Mouse (Mus musculus) left cerebral cortex, postnatal 36 days (tissue): ENCODE measurements around the gene Ehd4. TPM values are rescaled to one million over a fixed set of nuclear protein-coding genes. Genes with fewer than 3 reads are reported as not detected.

ENCODE experiments used
- DNase-seq, 2 experiments: peaks; one replicate each; pipeline ENCODE4 v3.0.0; 2021 to 2022; ENCODE audit warnings: low spot score in 2 of 2, mixed read lengths in 1 of 2
- intact Hi-C: fragments of 180-260 bp; cut with DNase I; formaldehyde crosslinking; loops from one replicate; pipeline ENCODE4 v1.15.1; 2025
- total RNA-seq, 2 experiments: library from RNA; stranded (reverse); gene quantifications; 2 replicates each; pipeline ENCODE4 v1.2.3; 2021

Gene Ehd4
- 10 to 100 TPM; 11.3 to 12.9 TPM for total RNA-seq

- peak; percentile 97 to 98 for DNase-seq
- intact Hi-C loops: no loop called here
Observed at GRCm38 (mm10) chr2:120154361-120154894, at the start of gene Ehd4. Ehd4 (minus strand) TSS chr2:120154606.

- no peak for DNase-seq
- intact Hi-C loops: no loop called here
Observed at GRCm38 (mm10) chr2:120203742-120204141, 49.3 kb upstream of the Ehd4 start.

- DNase-seq: no peak
- intact Hi-C loops: no loop called here
Observed at GRCm38 (mm10) chr2:120200077-120200476, 45.7 kb upstream of the Ehd4 start.

- DNase-seq: no peak
- intact Hi-C loops: no loop called here
Observed at GRCm38 (mm10) chr2:120188174-120188573, 33.8 kb upstream of the Ehd4 start.

- DNase-seq: no peak
- intact Hi-C loops: no loop called here
Observed at GRCm38 (mm10) chr2:120187583-120187982, 33.2 kb upstream of the Ehd4 start.

GRCm38 (mm10) chr2:120185527-120186276 lies 31.3 kb upstream of the Ehd4 start:
- intact Hi-C loops: no loop called here
- no peak for DNase-seq

GRCm38 (mm10) chr2:120178936-120179335 lies 24.5 kb upstream of the Ehd4 start:
- intact Hi-C loops: no loop called here
- no peak for DNase-seq

GRCm38 (mm10) chr2:120173718-120174117 lies 19.3 kb upstream of the Ehd4 start:
- intact Hi-C loops: loop anchor here (5.0 kb wide), 1 partner anchor 104 kb away; no protein-coding TSS in a partner anchor
- DNase-seq: peak; percentile 33 to 35

- intact Hi-C loops: loop anchor here (2.0 to 5.0 kb wide), 2 partner anchors 87 to 106 kb away; no protein-coding TSS in a partner anchor
- no peak for DNase-seq
Observed at GRCm38 (mm10) chr2:120171362-120171761, 17.0 kb upstream of the Ehd4 start.

- DNase-seq: no peak
- intact Hi-C loops: loop anchor here (2.0 to 5.0 kb wide), 2 partner anchors 86 to 107 kb away; no protein-coding TSS in a partner anchor
Observed at GRCm38 (mm10) chr2:120170726-120171125, 16.3 kb upstream of the Ehd4 start.

GRCm38 (mm10) chr2:120169382-120169781 lies 15.0 kb upstream of the Ehd4 start:
- no peak for DNase-seq
- intact Hi-C loops: loop anchor here (10.0 kb wide), 1 partner anchor 195 kb away; the partner anchor contains the start of gene Mapkbp1

GRCm38 (mm10) chr2:120167763-120168162 lies 13.4 kb upstream of the Ehd4 start:
- intact Hi-C loops: loop anchor here (10.0 kb wide), 1 partner anchor 193 kb away; the partner anchor contains the start of gene Mapkbp1
- no peak for DNase-seq

GRCm38 (mm10) chr2:120165474-120165873 lies 11.1 kb upstream of the Ehd4 start:
- DNase-seq: no peak
- intact Hi-C loops: loop anchor here (10.0 kb wide), 1 partner anchor 191 kb away; the partner anchor contains the start of gene Mapkbp1

GRCm38 (mm10) chr2:120159434-120159833 lies 5.0 kb upstream of the Ehd4 start:
- DNase-seq: no peak
- intact Hi-C loops: no loop called here

GRCm38 (mm10) chr2:120158846-120159245 lies 4.4 kb upstream of the Ehd4 start:
- no peak for DNase-seq
- intact Hi-C loops: no loop called here

GRCm38 (mm10) chr2:120158016-120158415 lies 3.6 kb upstream of the Ehd4 start:
- no peak for DNase-seq
- intact Hi-C loops: no loop called here

GRCm38 (mm10) chr2:120157606-120158005 lies 3.2 kb upstream of the Ehd4 start:
- no peak for DNase-seq
- intact Hi-C loops: no loop called here

- no peak for DNase-seq
- intact Hi-C loops: no loop called here
Observed at GRCm38 (mm10) chr2:120153586-120154360, 633 bp downstream of the Ehd4 start.

GRCm38 (mm10) chr2:120150571-120150970 lies 3.8 kb downstream of the Ehd4 start:
- intact Hi-C loops: no loop called here
- DNase-seq: no peak

GRCm38 (mm10) chr2:120149634-120150033 lies 4.8 kb downstream of the Ehd4 start:
- no peak for DNase-seq
- intact Hi-C loops: no loop called here
